Mouse (Mus musculus) olfactory bulb, adult 2 months (tissue): ENCODE data around the gene Asb5.
A peak's percentile ranks its signal among the peaks of the same experiment; 100 is the strongest.

Experiments
- CTCF ChIP-seq: fragments of 200-500 bp; IDR thresholded peaks from 2 replicates; pipeline ENCODE4 v1.5.1; 2012; ENCODE audit warnings: low read depth, mild to moderate bottlenecking, low read length, moderate library complexity; ENCODE audit not compliant: insufficient read depth
- POLR2A ChIP-seq: fragments of 200-500 bp; IDR thresholded peaks from 2 replicates; pipeline ENCODE4 v1.6.1; 2012; ENCODE audit warnings: mild to moderate bottlenecking, low read depth, low read length, moderate library complexity; ENCODE audit not compliant: insufficient read depth

GRCm38 (mm10) chr8:54529382-54530296, at the start of gene Asb5, which contains the start of gene Spcs3:
- TF ChIP-seq CTCF = no peak
- peak; percentile 42; the same call in 1 of the 2 replicates for TF ChIP-seq POLR2A
